Comparison of ENCODE assay signal across 8 mouse cellular contexts in genomic region chr5:113956510-113956909, GRCm38 (mm10). TPM values are rescaled to one million over a fixed set of nuclear protein-coding genes. Genes with fewer than 3 reads are reported as not detected.
DNase-seq lines count a peak whose midpoint lies in the region; ATAC-seq and TF ChIP-seq lines count a peak whose summit lies in the region.

No protein-coding gene starts in this region.

- no peak overlapping the region for H3ac ChIP-seq in C2C12 (ENCODE audit: control insufficient read depth, insufficient read length, low read depth)

- 10% methylated on average over 4 of the region's 4 CpGs for WGBS in embryonic facial prominence, embryonic 10.5 days
- 4% methylated on average over 4 of the region's 4 CpGs for WGBS in heart, adult 2 months
- 4% methylated on average over 4 of the region's 4 CpGs for WGBS in kidney, embryonic 14.5 days
- WGBS in liver, embryonic 11.5 days: 8% methylated on average over 4 of the region's 4 CpGs
- 3% methylated on average over 4 of the region's 4 CpGs for WGBS in neural tube, embryonic 14.5 days

- TF ChIP-seq EP300 in heart, adult 2 months (IDR thresholded peaks at IDR 0.05; ENCODE audit: insufficient read depth, low read depth, low read length): peak; percentile 91; the same call in 1 of the 2 replicates

- no peaks in the 10 kb centered on the region for H3K9me3 ChIP-seq in embryonic facial prominence, embryonic 10.5 days
- no peaks in the 10 kb centered on the region for H3K9me3 ChIP-seq in kidney, embryonic 14.5 days (ENCODE audit: control insufficient read depth, low read length)
- no peaks in the 10 kb centered on the region for H3K9me3 ChIP-seq in liver, embryonic 11.5 days (ENCODE audit: control insufficient read depth, low read length)
- no peaks in the 10 kb centered on the region for H3K9me3 ChIP-seq in neural tube, embryonic 14.5 days (ENCODE audit: control insufficient read depth, low read length)

- H3K79me3 ChIP-seq in C2C12 (ENCODE audit: low read depth): no peaks in the 10 kb centered on the region

- intact Hi-C loops in heart, adult 2 months (cut with DNase I): loop anchor here (1.0 to 2.0 kb wide), 3 partner anchors 30 to 89 kb away; no protein-coding TSS in a partner anchor

- H3K9ac ChIP-seq in heart, adult 2 months (ENCODE audit: low read depth, low read length): no peak overlapping the region
- no peak overlapping the region for H3K9ac ChIP-seq in kidney, embryonic 14.5 days (ENCODE audit: low read depth, low read length)
- H3K9ac ChIP-seq in liver, embryonic 11.5 days (ENCODE audit: low read depth, low read length): no peak overlapping the region
- no peak overlapping the region for H3K9ac ChIP-seq in neural tube, embryonic 14.5 days (replicated peaks; ENCODE audit: low read depth, low read length)

- TF ChIP-seq CTCF in C2C12 (IDR thresholded peaks at IDR 0.05; ENCODE audit: control insufficient read depth, insufficient read depth, insufficient read length): peak; percentile 59
- TF ChIP-seq CTCF in heart, adult 2 months (IDR thresholded peaks at IDR 0.05): peak; percentile 99

- no peaks in the 10 kb centered on the region for H3K79me2 ChIP-seq in C2C12 (ENCODE audit: control insufficient read depth, insufficient read depth)
- H3K79me2 ChIP-seq in heart, adult 2 months (replicated peaks; ENCODE audit: control insufficient read depth, insufficient read depth, low read length): no peaks in the 10 kb centered on the region

- no peak overlapping the region for H3K27ac ChIP-seq in embryonic facial prominence, embryonic 10.5 days (replicated peaks)
- no peak overlapping the region for H3K27ac ChIP-seq in heart, adult 2 months
- no peak overlapping the region for H3K27ac ChIP-seq in kidney, embryonic 14.5 days (ENCODE audit: low read depth, low read length)
- no peak overlapping the region for H3K27ac ChIP-seq in liver, embryonic 11.5 days (ENCODE audit: low read depth, low read length)
- H3K27ac ChIP-seq in neural tube, embryonic 14.5 days (ENCODE audit: low read depth, low read length): no peak overlapping the region

- peak; percentile 69 for DNase-seq in adrenal gland, adult 8-10 months
- DNase-seq in embryonic facial prominence, embryonic 10.5 days (ENCODE audit: low spot score): peak; percentile 93
- peak; percentile 81 to 94 for DNase-seq in heart, adult 2 months
- DNase-seq in liver, embryonic 11.5 days (ENCODE audit: low spot score): peak; percentile 87
- peak; percentile 98 for DNase-seq in testis, postnatal 10 days (ENCODE audit: low spot score)

- TF ChIP-seq POLR2A in heart, adult 2 months (IDR thresholded peaks at IDR 0.05; ENCODE audit: insufficient read depth, low read depth, low read length): no peak

- ATAC-seq in kidney, embryonic 14.5 days (ENCODE audit: low FRiP score, low TSS enrichment): peak; percentile 56; the same call in 1 of the 2 replicates
- ATAC-seq in liver, embryonic 11.5 days (replicated peaks; ENCODE audit: low FRiP score): peak; percentile 60
- ATAC-seq in neural tube, embryonic 14.5 days (ENCODE audit: low read depth): peak; percentile 73

- no peaks in the 10 kb centered on the region for H3K27me3 ChIP-seq in C2C12 (ENCODE audit: control insufficient read depth, insufficient read depth, insufficient read length)
- no peaks in the 10 kb centered on the region for H3K27me3 ChIP-seq in embryonic facial prominence, embryonic 10.5 days (replicated peaks; ENCODE audit: low read depth, poor library complexity, severe bottlenecking)
- no peaks in the 10 kb centered on the region for H3K27me3 ChIP-seq in heart, adult 2 months (ENCODE audit: control insufficient read depth, insufficient read depth, low read length)
- H3K27me3 ChIP-seq in kidney, embryonic 14.5 days (ENCODE audit: control insufficient read depth, insufficient read depth, low read length): no peaks in the 10 kb centered on the region
- no peaks in the 10 kb centered on the region for H3K27me3 ChIP-seq in liver, embryonic 11.5 days (replicated peaks; ENCODE audit: control insufficient read depth, insufficient read depth, low read length)
- no peaks in the 10 kb centered on the region for H3K27me3 ChIP-seq in neural tube, embryonic 14.5 days (ENCODE audit: control insufficient read depth, insufficient read depth, low read length)

- peaks cover 27% of the 10 kb centered on the region for H3K4me1 ChIP-seq in embryonic facial prominence, embryonic 10.5 days
- peaks cover 2% of the 10 kb centered on the region; the same call in 1 of the 2 replicates for H3K4me1 ChIP-seq in heart, adult 2 months (ENCODE audit: control insufficient read depth, insufficient read depth, low read length)
- peaks cover 7% of the 10 kb centered on the region for H3K4me1 ChIP-seq in kidney, embryonic 14.5 days (ENCODE audit: control insufficient read depth, insufficient read depth, low read length)
- H3K4me1 ChIP-seq in liver, embryonic 11.5 days (replicated peaks; ENCODE audit: control insufficient read depth, insufficient read depth, low read length): peaks cover 28% of the 10 kb centered on the region
- no peaks in the 10 kb centered on the region for H3K4me1 ChIP-seq in neural tube, embryonic 14.5 days (ENCODE audit: control insufficient read depth, insufficient read depth, low read length)

- H3K36me3 ChIP-seq in C2C12 (ENCODE audit: control insufficient read depth, insufficient read depth): peaks cover 5% of the 10 kb centered on the region
- H3K36me3 ChIP-seq in embryonic facial prominence, embryonic 10.5 days (replicated peaks): peaks cover 63% of the 10 kb centered on the region
- H3K36me3 ChIP-seq in heart, adult 2 months (ENCODE audit: control insufficient read depth, insufficient read depth, low read length): no peaks in the 10 kb centered on the region
- peaks cover 41% of the 10 kb centered on the region for H3K36me3 ChIP-seq in kidney, embryonic 14.5 days (ENCODE audit: control insufficient read depth, insufficient read depth, low read length)
- peaks cover 14% of the 10 kb centered on the region; the same call in 1 of the 2 replicates for H3K36me3 ChIP-seq in liver, embryonic 11.5 days (ENCODE audit: control insufficient read depth, insufficient read depth, low read length)
- H3K36me3 ChIP-seq in neural tube, embryonic 14.5 days (ENCODE audit: control insufficient read depth, insufficient read depth, low read length): peaks cover 10% of the 10 kb centered on the region

- H3K4me3 ChIP-seq in C2C12 (ENCODE audit: insufficient read depth, poor library complexity, severe bottlenecking): no peak overlapping the region
- no peak overlapping the region for H3K4me3 ChIP-seq in embryonic facial prominence, embryonic 10.5 days
- H3K4me3 ChIP-seq in heart, adult 2 months: no peak overlapping the region
- H3K4me3 ChIP-seq in kidney, embryonic 14.5 days (ENCODE audit: low read length): no peak overlapping the region
- no peak overlapping the region for H3K4me3 ChIP-seq in liver, embryonic 11.5 days (ENCODE audit: low read depth, low read length)
- H3K4me3 ChIP-seq in neural tube, embryonic 14.5 days (ENCODE audit: low read depth, low read length): no peak overlapping the region

- no peak overlapping the region for H3K4me2 ChIP-seq in kidney, embryonic 14.5 days (replicated peaks; ENCODE audit: low read depth, low read length)
- no peak overlapping the region for H3K4me2 ChIP-seq in liver, embryonic 11.5 days
- H3K4me2 ChIP-seq in neural tube, embryonic 14.5 days (ENCODE audit: low read depth, low read length): no peak overlapping the region

TF ChIP-seq in C2C12, 6 proteins besides CTCF, POLR2A, EP300 and RAD21:
- TF ChIP-seq MYOG (IDR thresholded peaks at IDR 0.05; ENCODE audit: control insufficient read depth, extremely low read depth, insufficient read length): no peak
- peak; percentile 78 for TF ChIP-seq MAX (IDR thresholded peaks at IDR 0.05)

RNA-seq across cellular contexts. Expression of gene Ssh1, which starts 37.2 kb away (rescaled TPM):
- 3.7 TPM for polyA plus RNA-seq in C2C12 (2012; fragmentation: generic; extraction: Trizol)
- 10 to 100 TPM; 17.3 to 32.2 (median 23.3) TPM for total RNA-seq in adrenal gland, adult 8-10 months (2022)
- 15.6 and 17.9 TPM in 2 replicates for polyA plus RNA-seq in embryonic facial prominence, embryonic 10.5 days (2016; fragmentation: Nextera tagmentation; extraction: Ambion mirVana)
- 10 to 100 TPM; 13.4 to 15.2 TPM for total RNA-seq in heart, adult 2 months (2021)
- 7.4 and 9.8 TPM in 2 replicates for polyA plus RNA-seq in heart, adult 2 months (2012; rRNA removed)
- polyA plus RNA-seq in kidney, embryonic 14.5 days (2014; fragmentation: Nextera tagmentation; extraction: Ambion mirVana): 18.5 and 28.2 TPM in 2 replicates
- 16.2 and 17.8 TPM in 2 replicates for polyA plus RNA-seq in liver, embryonic 11.5 days (2014; fragmentation: Nextera tagmentation; extraction: Ambion mirVana)
- polyA plus RNA-seq in neural tube, embryonic 14.5 days (2014; fragmentation: Nextera tagmentation; extraction: Ambion mirVana): 19.2 and 20.9 TPM in 2 replicates

RNA-seq across cellular contexts. Expression of gene Dao, which starts 47.0 kb away (rescaled TPM):
- polyA plus RNA-seq in C2C12 (2012; fragmentation: generic; extraction: Trizol): not detected
- not detected for total RNA-seq in adrenal gland, adult 8-10 months (2022)
- not detected in 2 replicates for polyA plus RNA-seq in embryonic facial prominence, embryonic 10.5 days (2016; fragmentation: Nextera tagmentation; extraction: Ambion mirVana)
- not detected for total RNA-seq in heart, adult 2 months (2021)
- not detected in 2 replicates for polyA plus RNA-seq in heart, adult 2 months (2012; rRNA removed)
- 6.0 and 7.7 TPM in 2 replicates for polyA plus RNA-seq in kidney, embryonic 14.5 days (2014; fragmentation: Nextera tagmentation; extraction: Ambion mirVana)
- polyA plus RNA-seq in liver, embryonic 11.5 days (2014; fragmentation: Nextera tagmentation; extraction: Ambion mirVana): 0.23 TPM in 1 of 2 replicates, not detected in the other
- polyA plus RNA-seq in neural tube, embryonic 14.5 days (2014; fragmentation: Nextera tagmentation; extraction: Ambion mirVana): not detected in 2 replicates

RNA-seq across cellular contexts. Expression of gene Coro1c, which starts 48.0 kb away (rescaled TPM):
- polyA plus RNA-seq in C2C12 (2012; fragmentation: generic; extraction: Trizol): 156 TPM
- 10 to 100 TPM; 47.0 to 99.8 (median 77.0) TPM for total RNA-seq in adrenal gland, adult 8-10 months (2022)
- polyA plus RNA-seq in embryonic facial prominence, embryonic 10.5 days (2016; fragmentation: Nextera tagmentation; extraction: Ambion mirVana): 178 and 198 TPM in 2 replicates
- total RNA-seq in heart, adult 2 months (2021): 10 to 100 TPM; 24.6 to 30.1 TPM
- 24.1 and 27.9 TPM in 2 replicates for polyA plus RNA-seq in heart, adult 2 months (2012; rRNA removed)
- 42.1 and 108 TPM in 2 replicates for polyA plus RNA-seq in kidney, embryonic 14.5 days (2014; fragmentation: Nextera tagmentation; extraction: Ambion mirVana)
- 122 and 137 TPM in 2 replicates for polyA plus RNA-seq in liver, embryonic 11.5 days (2014; fragmentation: Nextera tagmentation; extraction: Ambion mirVana)
- polyA plus RNA-seq in neural tube, embryonic 14.5 days (2014; fragmentation: Nextera tagmentation; extraction: Ambion mirVana): 148 and 188 TPM in 2 replicates
